Mouse (Mus musculus) embryonic stem cell, embryonic (primary cell): ENCODE measurements around the gene Fam111a.
"Not testable (repeated sequence)": the region's sequence is repeated elsewhere in the genome, so short reads cannot be mapped to it uniquely, and the experiment has no call there.

Experiments
- CTCF ChIA-PET, 4 experiments: fragments of 300-600 bp in 2 of 4; fragments of 350-600 bp in 2 of 4; sonication (Branson Sonifier 250); formaldehyde crosslinking; loops; one replicate each; lab custom pipeline; 2022; ENCODE audit warnings: inconsistent platforms in 2 of 4; lab: Charles Lee
- POLR2A ChIA-PET, 4 experiments: fragments of 300-600 bp in 2 of 4; fragments of 350-600 bp in 2 of 4; sonication (Branson Sonifier 250); formaldehyde crosslinking; loops; one replicate each; lab custom pipeline; 2022; ENCODE audit warnings: antibody characterized with exemption in 4 of 4, inconsistent platforms in 1 of 4; lab: Charles Lee

Gene Fam111a

GRCm38 (mm10) chr19:12545440-12545839, at the start of gene Fam111a:
Gene Fam111a (plus strand): TSS chr19:12545740.
- POLR2A ChIA-PET, CTCF ChIA-PET: not testable (repeated sequence)

- POLR2A ChIA-PET, result interaction anchor here in 1 of 4 experiments (0.5 kb wide), 1 partner anchor 299 kb away, joined by 5 read pairs; no protein-coding TSS in a partner anchor
- CTCF ChIA-PET, result no interaction called here
Observed at GRCm38 (mm10) chr19:12496241-12496640, 49.3 kb upstream of the Fam111a start.

GRCm38 (mm10) chr19:12497909-12498308, 47.6 kb upstream of the Fam111a start:
- ChIA-PET POLR2A (no interaction called here), CTCF (interaction anchor here in 2 of 4 experiments (0.6 to 0.7 kb wide), 2 partner anchors 13 to 1360 kb away, joined by 3 to 5 read pairs; no protein-coding TSS in a partner anchor)

- CTCF ChIA-PET, result interaction anchor here in 2 of 4 experiments (0.6 to 0.7 kb wide), 2 partner anchors 13 to 1359 kb away, joined by 3 to 5 read pairs; no protein-coding TSS in a partner anchor
- POLR2A ChIA-PET, result interaction anchor here in 1 of 4 experiments (1.8 kb wide), 1 partner anchor 10 kb away, joined by 8 read pairs; no protein-coding TSS in a partner anchor
Observed at GRCm38 (mm10) chr19:12498321-12498720, 47.2 kb upstream of the Fam111a start.

GRCm38 (mm10) chr19:12498941-12499340, 46.6 kb upstream of the Fam111a start:
- POLR2A ChIA-PET, result interaction anchor here in 3 of 4 experiments (0.6 to 1.8 kb wide), 6 partner anchors 9 to 675 kb away, joined by 3 to 8 read pairs (median 4); no protein-coding TSS in a partner anchor

GRCm38 (mm10) chr19:12499485-12499884, 46.1 kb upstream of the Fam111a start:
- ChIA-PET CTCF (no interaction called here), POLR2A (interaction anchor here in 3 of 4 experiments (0.6 to 1.8 kb wide), 7 partner anchors 10 to 674 kb away, joined by 3 to 8 read pairs (median 4); no protein-coding TSS in a partner anchor)

More at GRCm38 (mm10) chr19:12498941-12499340, 46.6 kb upstream of the Fam111a start:
- CTCF ChIA-PET, result no interaction called here

- CTCF ChIA-PET, result interaction anchor here in 2 of 4 experiments (1.8 to 2.7 kb wide), 4 partner anchors 12 to 36 kb away, joined by 9 to 29 read pairs (median 19); no protein-coding TSS in a partner anchor
- POLR2A ChIA-PET, result interaction anchor here in 2 of 4 experiments (0.6 to 3.2 kb wide), 7 partner anchors 10 to 299 kb away, joined by 3 to 21 read pairs (median 4); no protein-coding TSS in a partner anchor
Observed at GRCm38 (mm10) chr19:12500124-12500523, 45.4 kb upstream of the Fam111a start.

- CTCF ChIA-PET, result interaction anchor here (0.5 to 2.7 kb wide), 17 partner anchors 10 to 107 kb away, joined by 3 to 36 read pairs (median 7); no protein-coding TSS in a partner anchor
- POLR2A ChIA-PET, result interaction anchor here (0.6 to 3.2 kb wide), 17 partner anchors 9 to 298 kb away, joined by 3 to 21 read pairs (median 4); no protein-coding TSS in a partner anchor
Observed at GRCm38 (mm10) chr19:12500881-12501311, 44.6 kb upstream of the Fam111a start.

GRCm38 (mm10) chr19:12501370-12502347, 43.9 kb upstream of the Fam111a start, which contains the start of gene Dtx4:
Gene Dtx4 (minus strand): TSS chr19:12501454.
- POLR2A ChIA-PET, result interaction anchor here (0.5 to 3.2 kb wide), 35 partner anchors 8 to 880 kb away, joined by 3 to 21 read pairs (median 4); partner anchors contain the start of genes Lpxn (in 1 of the 4), Osbp (in 1 of the 4) and Zfp91 (in 1 of the 4)
- CTCF ChIA-PET, result interaction anchor here (0.5 to 2.7 kb wide), 52 partner anchors 9 to 1697 kb away, joined by 3 to 36 read pairs (median 4); partner anchors contain the start of genes Lpxn (in 1 of the 4) and Zfp91 (in 1 of the 4)

GRCm38 (mm10) chr19:12502756-12503155, 42.8 kb upstream of the Fam111a start:
- POLR2A ChIA-PET, result interaction anchor here in 1 of 4 experiments (3.2 kb wide), 1 partner anchor 13 kb away, joined by 21 read pairs; no protein-coding TSS in a partner anchor
- CTCF ChIA-PET, result interaction anchor here in 2 of 4 experiments (1.3 to 2.7 kb wide), 5 partner anchors 36 to 352 kb away, joined by 5 to 16 read pairs (median 8); no protein-coding TSS in a partner anchor

GRCm38 (mm10) chr19:12514621-12515020, 30.9 kb upstream of the Fam111a start:
- ChIA-PET CTCF (no interaction called here), POLR2A (interaction anchor here in 1 of 4 experiments (1.1 kb wide), 1 partner anchor 13 kb away, joined by 3 read pairs; no protein-coding TSS in a partner anchor)

GRCm38 (mm10) chr19:12517671-12518540, 27.6 kb upstream of the Fam111a start:
- CTCF ChIA-PET, result interaction anchor here (0.5 to 1.4 kb wide), 21 partner anchors 16 to 642 kb away, joined by 3 to 21 read pairs (median 6); partner anchors contain the start of genes Dtx4 (in 2 of the 4) and Olfr1445 (in 1 of the 4)

GRCm38 (mm10) chr19:12518541-12518890, 27.0 kb upstream of the Fam111a start:
- POLR2A ChIA-PET, result interaction anchor here in 3 of 4 experiments (0.5 to 1.2 kb wide), 5 partner anchors 17 to 240 kb away, joined by 3 to 4 read pairs (median 3); partner anchors contain the start of gene Dtx4 (in 1 of the 3)

More at GRCm38 (mm10) chr19:12517671-12518540, 27.6 kb upstream of the Fam111a start:
- POLR2A ChIA-PET, result interaction anchor here in 3 of 4 experiments (0.5 to 1.2 kb wide), 7 partner anchors 16 to 240 kb away, joined by 3 to 4 read pairs (median 3); partner anchors contain the start of gene Dtx4 (in 1 of the 3)

GRCm38 (mm10) chr19:12523377-12523776, 22.2 kb upstream of the Fam111a start:
- POLR2A ChIA-PET, result no interaction called here
- CTCF ChIA-PET, result no interaction called here

More at GRCm38 (mm10) chr19:12518541-12518890, 27.0 kb upstream of the Fam111a start:
- CTCF ChIA-PET, result interaction anchor here (0.5 to 1.4 kb wide), 21 partner anchors 16 to 641 kb away, joined by 3 to 21 read pairs (median 6); partner anchors contain the start of genes Dtx4 (in 2 of the 4) and Olfr1445 (in 1 of the 4)

GRCm38 (mm10) chr19:12537168-12537567, 8.4 kb upstream of the Fam111a start:
- POLR2A ChIA-PET, result no interaction called here

GRCm38 (mm10) chr19:12539975-12540374, 5.6 kb upstream of the Fam111a start:
- ChIA-PET POLR2A (no interaction called here), CTCF (interaction anchor here in 1 of 4 experiments (0.5 kb wide), 1 partner anchor 53 kb away, joined by 7 read pairs; no protein-coding TSS in a partner anchor)

More at GRCm38 (mm10) chr19:12537168-12537567, 8.4 kb upstream of the Fam111a start:
- CTCF ChIA-PET, result no interaction called here

GRCm38 (mm10) chr19:12540727-12541126, 4.8 kb upstream of the Fam111a start:
- ChIA-PET POLR2A (interaction anchor here in 1 of 4 experiments (0.7 to 1.4 kb wide), 3 partner anchors 45 to 1313 kb away, joined by 3 to 4 read pairs (median 3); no protein-coding TSS in a partner anchor), CTCF (no interaction called here)
